Mouse (Mus musculus): ENCODE results near the gene Trpc5os. TPM values are rescaled to one million over a fixed set of nuclear protein-coding genes. Genes with fewer than 3 reads are reported as not detected.

Trpc5os gene
- total and polyA plus RNA-seq, 2 experiments from 2014 or later, result 0.05 TPM; not detected in 1

DNA sequence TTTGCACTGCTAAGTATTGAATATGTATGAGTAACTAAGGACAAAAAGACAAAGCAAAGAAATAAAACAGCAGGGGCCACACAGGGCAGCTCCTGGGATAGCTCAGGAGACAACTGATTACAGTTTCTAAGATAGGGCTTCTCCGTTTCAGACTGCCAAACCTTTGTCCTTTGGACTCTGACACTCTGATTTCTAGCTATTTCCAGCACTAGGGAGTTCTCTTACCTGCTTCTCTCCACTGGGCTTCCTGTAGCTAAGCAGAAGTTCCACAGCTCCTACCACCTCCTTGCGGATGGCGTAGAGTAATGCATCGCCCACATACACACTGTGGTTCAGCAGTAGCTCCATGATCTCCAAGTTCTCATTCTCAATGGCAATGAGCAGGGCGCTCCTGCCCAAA is 66.9 kb downstream of the Trpc5os start:
- Histone ChIP-seq H3K9ac (replicated peaks; ENCODE audit: low read length) (no peak overlapping the region), H3K4me2 (ENCODE audit: low read depth, low read length) (no peak overlapping the region), H3K36me3 (ENCODE audit: insufficient read depth, low read length) (no peaks in the 10 kb centered on the region), H3K9me3 (ENCODE audit: low read length) (no peaks in the 10 kb centered on the region), H3K27ac (no peak overlapping the region), H3K4me1 (ENCODE audit: insufficient read depth, low read length) (no peaks in the 10 kb centered on the region), H3K4me3 (ENCODE audit: low read length) (no peak overlapping the region), H3K27me3 (ENCODE audit: insufficient read depth, low read length) (no peaks in the 10 kb centered on the region)
- ATAC-seq (no peak), DNase-seq (ENCODE audit: low spot score) (no peak)
- TF ChIP-seq CTCF (IDR thresholded peaks at IDR 0.05; ENCODE audit: low read depth), result no peak
- 87% methylated on average over 5 of the region's 5 CpGs for WGBS

- no peak overlapping the region for H3K27ac ChIP-seq
- 80% methylated on average over 7 of the region's 7 CpGs for WGBS
- no peaks in the 10 kb centered on the region for H3K9me3 ChIP-seq (ENCODE audit: low read length)
- TF ChIP-seq CTCF (IDR thresholded peaks at IDR 0.05; ENCODE audit: low read depth), result no peak
- no peaks in the 10 kb centered on the region for H3K4me1 ChIP-seq (ENCODE audit: insufficient read depth, low read length)
- ATAC-seq (no peak), DNase-seq (ENCODE audit: low spot score) (no peak)
- H3K36me3 ChIP-seq (ENCODE audit: insufficient read depth, low read length), result no peaks in the 10 kb centered on the region
- no peaks in the 10 kb centered on the region for H3K27me3 ChIP-seq (ENCODE audit: insufficient read depth, low read length)
- H3K4me3 ChIP-seq (ENCODE audit: low read length), result no peak overlapping the region
- no peak overlapping the region for H3K4me2 ChIP-seq (ENCODE audit: low read depth, low read length)
- H3K9ac ChIP-seq (replicated peaks; ENCODE audit: low read length), result no peak overlapping the region
Measured at GRCm38 (mm10) chrX:144526042-144526441, 69.7 kb downstream of the Trpc5os start.

Other genes with a start within 250 kb of the Trpc5os start
- gene Alg13, start 138.8 kb upstream of the Trpc5os start, total RNA-seq (2014; rRNA removed), result 8.0 and 14.7 TPM in 2 replicates
- gene Alg13, start 138.8 kb upstream of the Trpc5os start, polyA plus RNA-seq (2015; fragmentation: Nextera tagmentation; extraction: Ambion mirVana), result 17.1 and 18.2 TPM in 2 replicates
- gene Trpc5, start 231.6 kb downstream of the Trpc5os start, total RNA-seq (2014; rRNA removed), result 14.9 and 15.0 TPM in 2 replicates
- 3.2 and 3.5 TPM in 2 replicates for gene Trpc5, start 231.6 kb downstream of the Trpc5os start, polyA plus RNA-seq (2015; fragmentation: Nextera tagmentation; extraction: Ambion mirVana)
- 1.5 and 2.0 TPM in 2 replicates for gene Rtl4, start 232.3 kb downstream of the Trpc5os start, total RNA-seq (2014; rRNA removed)
- 1.8 and 1.9 TPM in 2 replicates for gene Rtl4, start 232.3 kb downstream of the Trpc5os start, polyA plus RNA-seq (2015; fragmentation: Nextera tagmentation; extraction: Ambion mirVana)